Mouse (Mus musculus) c-Kit-positive CD71-positive TER-119-positive erythroid progenitor cells, embryonic 14.5 days (primary cell): ENCODE data around the gene Mgme1.

Experiments
- DNase-seq: peaks from one replicate; pipeline ENCODE4 v3.0.0-alpha.2; 2013; ENCODE audit warnings: low spot score

Mgme1 gene

DNA sequence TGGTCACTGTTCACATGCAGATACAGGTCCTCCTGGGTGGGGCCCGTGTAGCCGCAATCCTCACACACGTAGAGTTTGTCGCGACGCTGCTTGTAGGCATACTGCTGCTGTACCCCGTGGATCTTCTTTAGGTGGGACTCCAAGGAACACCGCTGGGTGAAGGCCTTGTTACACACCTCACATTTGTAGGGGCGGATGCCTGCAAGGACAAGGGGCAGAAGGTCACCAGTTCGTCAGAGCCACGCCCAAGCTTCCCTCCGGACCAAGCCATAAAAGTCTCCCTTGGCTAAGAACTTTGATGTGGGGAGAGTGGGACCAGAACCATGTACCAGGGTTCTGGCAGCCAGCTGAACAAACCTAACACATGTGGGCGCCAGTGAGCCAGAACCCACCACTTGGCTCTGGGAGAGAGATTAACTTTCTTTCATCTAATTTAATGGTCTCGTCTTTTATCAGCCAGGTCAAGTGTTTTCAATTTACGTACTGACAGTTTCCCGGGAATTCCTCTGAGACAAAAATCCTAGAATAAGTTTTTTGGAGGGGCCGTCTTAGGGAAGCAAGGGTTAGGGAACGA is 35.3 kb downstream of the Mgme1 start:
- DNase-seq, result no peak

DNA sequence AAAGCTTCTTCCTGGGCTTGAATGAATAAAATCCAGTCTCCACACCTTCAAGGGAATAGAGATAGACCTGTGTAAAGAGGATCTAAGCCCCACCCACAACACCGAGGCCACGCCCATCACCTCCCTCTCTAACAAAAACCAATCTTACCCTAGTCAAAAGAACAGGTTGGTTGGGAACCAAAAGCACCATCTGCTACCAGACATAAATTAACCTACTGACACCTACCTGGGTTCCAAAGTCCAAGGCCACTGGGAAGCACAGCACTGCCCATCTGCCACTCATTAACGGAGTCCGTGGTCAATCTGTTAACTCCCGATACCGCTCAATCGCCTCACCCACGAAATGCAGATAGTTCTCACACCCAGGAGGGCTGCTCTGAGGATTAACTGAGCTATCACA is 38.1 kb downstream of the Mgme1 start:
- no peak for DNase-seq

DNA sequence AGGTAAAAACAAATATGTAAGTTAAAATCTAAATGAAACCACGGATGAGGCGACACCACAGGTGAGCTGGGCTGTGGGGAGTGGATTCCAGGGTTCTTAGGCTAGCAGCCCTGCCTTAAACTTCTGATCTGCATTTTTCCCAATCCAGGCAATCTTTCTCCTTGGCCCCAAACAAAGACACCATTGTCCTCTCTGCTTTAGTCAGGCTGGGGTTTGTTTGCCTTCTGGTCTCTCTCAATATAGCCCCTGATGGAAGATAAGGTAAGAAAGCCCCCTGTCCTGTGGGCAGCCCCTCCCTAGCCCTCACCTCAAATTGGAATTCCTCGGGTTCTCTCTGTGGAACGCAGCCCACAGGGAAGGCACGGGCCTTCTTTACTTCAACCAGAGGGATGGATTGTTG is 39.8 kb downstream of the Mgme1 start:
- DNase-seq, result no peak

DNA sequence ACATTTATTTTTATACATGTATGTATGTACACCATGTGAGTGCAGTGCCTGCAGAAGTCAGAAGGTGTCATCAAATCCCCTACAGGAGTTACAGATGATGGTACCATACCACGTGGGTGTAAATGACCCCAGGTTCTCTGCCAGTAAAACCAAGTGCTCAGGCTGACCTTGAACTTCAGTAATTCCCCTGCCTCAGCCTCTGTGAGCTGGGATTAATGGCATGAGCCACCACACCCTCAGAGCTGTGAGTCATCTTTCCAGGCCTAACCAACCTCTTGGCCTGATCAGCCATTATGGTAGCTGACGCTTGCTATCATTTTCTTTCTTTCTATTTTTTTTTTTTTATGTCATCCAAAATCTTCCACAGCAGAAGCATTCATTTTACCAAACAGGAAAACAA is 40.9 kb downstream of the Mgme1 start:
- DNase-seq, result no peak

DNA sequence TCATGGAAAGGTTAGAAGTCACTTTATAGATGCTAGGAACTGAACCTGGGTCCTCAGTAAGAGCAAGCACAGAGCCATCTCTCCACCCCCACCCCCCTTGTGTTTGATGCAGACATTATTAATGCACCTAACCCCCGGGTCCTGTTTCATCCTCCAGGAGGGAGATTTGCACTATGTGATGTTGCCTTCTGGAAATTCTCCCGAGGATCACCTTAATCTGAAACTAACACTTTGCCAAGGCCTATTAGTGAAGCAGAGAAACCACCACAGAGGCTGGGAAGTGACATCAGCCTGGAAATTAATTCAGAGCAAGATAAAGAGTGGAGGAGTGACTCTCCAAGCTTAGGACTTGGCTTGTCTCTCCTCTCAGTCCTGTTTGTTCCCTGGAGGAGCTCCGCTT is 53.8 kb downstream of the Mgme1 start:
- no peak for DNase-seq

DNA sequence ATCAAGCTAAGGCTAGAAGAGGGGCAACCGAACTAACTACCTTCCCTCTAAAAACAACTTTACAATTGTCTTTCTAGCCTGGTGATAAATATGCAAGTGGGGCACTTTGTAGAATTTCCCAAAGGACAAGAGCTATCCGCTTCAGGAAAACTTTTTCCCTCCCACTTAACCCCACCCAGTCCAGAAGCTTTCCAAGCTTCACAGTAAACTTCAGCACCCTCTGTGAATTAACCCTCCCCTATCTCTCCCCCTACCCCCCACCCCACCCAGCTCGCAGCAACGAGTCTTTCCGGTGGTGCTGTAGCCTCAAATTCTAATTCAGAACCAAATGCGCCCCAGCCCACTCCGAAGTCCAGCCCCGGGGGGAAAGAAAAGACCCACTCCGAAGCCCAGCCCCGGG is 59.0 kb downstream of the Mgme1 start:
- DNase-seq, result no peak

DNA sequence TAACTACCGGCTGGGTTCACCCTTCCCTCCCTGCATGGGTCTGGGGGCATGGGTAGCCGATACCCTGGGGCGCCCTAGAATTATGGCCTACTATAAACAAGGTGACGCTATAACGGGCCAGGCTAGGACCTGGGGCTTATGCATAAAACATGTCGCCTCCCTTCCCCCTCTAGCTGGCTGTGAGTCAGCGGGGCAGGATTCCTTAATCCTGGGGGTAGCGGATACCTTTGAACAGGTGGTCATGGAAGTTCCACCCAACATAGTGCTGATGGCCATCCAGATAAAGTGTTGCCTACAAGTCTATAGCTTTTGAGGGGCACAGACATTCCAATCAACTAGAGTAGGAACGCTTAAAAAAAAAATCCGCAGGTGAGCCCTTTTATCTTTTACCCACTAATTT is 59.5 kb downstream of the Mgme1 start:
- DNase-seq, result no peak

DNA sequence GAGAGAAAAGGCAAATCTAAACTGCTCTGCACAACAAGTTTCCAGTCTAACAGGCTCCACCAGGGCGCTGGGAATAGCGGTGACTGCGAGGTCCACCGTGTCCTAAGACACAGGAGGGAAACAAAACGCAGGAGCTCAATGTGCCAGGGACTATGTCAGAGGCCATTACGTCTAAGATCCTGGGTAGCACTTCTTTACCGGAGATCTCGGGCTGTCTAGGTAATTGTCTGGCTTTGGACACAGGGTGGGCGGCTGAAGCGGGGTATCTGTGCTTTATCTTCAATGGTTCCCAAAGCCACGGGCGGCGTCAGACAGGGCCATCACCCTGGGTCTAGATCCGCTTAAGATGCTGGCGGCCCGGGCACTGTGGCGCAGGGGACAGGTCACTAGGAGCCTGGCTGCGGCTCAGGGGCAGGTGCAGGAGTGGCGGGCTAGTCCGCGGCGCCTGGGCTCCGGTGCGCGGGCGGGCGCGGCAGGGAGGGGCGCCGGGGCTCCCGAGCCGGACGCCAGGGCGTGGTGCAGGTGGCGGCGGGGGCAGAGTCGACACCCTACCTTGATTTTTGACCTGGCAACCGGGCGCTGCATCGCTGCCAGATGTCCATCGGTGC is 60.0 kb downstream of the Mgme1 start:
- no peak for DNase-seq
